Mouse (Mus musculus) retina, postnatal 1 day (tissue): ENCODE data around the gene Nlgn1.

Experiments used
- DNase-seq: peaks from one replicate; pipeline ENCODE4 v3.0.0-alpha.2; 2012

The Nlgn1 gene

DNA sequence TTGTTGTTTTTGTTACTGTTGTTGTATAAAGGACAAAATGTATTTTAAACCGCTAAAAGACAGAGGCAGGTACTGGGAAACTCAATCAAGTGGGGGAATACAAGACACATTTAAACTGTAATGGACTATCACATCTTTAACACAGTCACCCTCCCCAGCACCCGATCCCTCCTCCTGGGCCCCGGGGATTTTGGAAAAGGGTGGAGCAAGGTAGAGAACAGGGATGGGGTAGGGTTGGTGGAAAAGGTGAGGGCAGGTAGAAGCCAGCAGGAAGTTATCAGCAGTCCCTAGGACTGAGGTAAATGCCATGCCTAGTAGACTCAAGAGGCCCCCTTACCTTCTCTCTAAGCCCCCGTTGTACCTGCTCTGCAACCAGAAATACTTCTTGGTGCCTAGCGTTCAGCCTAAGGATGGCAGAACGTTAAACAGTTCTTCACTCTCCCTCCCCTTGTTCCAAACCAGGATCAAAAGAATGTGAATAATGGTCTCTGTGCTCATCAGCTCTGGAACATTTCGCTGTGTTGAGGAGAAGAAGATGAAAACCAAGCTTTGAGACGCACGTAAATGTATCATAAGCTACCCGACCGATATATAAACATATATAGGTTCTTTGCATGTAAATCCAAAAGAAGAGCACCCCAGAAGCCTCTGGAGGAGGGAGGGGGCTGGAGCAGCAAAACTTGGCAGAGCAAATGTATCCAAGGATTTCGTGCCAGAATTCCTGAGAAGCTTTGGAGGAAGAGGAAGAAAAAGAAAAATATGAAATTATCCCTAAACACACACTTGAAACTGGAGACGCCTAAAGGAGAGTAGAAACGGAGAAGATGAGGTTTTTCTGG, at the start of gene Nlgn1:
Gene Nlgn1 (minus strand): TSS at position 61 of the 839 bp plus-strand sequence.
- DNase-seq = peak; percentile 28

- no peak for DNase-seq
Observed at GRCm38 (mm10) chr3:26378272-26378671, 46.0 kb upstream of the Nlgn1 start.

DNA sequence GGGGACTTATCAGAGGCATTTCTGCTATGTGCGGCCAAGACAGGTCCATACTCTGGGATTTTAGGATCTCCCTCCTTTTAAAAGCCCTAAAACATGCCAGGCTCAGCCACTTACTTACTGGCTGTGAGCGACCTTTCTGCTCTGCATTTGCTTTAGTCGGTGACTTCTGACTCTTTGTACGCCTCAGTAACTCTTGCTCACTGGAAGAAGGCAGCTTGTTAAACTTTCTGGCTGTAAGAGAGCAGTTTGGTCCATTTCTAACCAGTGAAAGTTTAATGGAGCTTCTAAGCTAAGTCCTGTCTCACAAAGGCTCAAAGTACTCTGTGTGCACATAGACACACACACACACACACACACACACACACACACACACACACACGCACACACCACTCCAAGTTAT, 22.8 kb upstream of the Nlgn1 start:
- DNase-seq = peak; percentile 16

DNA sequence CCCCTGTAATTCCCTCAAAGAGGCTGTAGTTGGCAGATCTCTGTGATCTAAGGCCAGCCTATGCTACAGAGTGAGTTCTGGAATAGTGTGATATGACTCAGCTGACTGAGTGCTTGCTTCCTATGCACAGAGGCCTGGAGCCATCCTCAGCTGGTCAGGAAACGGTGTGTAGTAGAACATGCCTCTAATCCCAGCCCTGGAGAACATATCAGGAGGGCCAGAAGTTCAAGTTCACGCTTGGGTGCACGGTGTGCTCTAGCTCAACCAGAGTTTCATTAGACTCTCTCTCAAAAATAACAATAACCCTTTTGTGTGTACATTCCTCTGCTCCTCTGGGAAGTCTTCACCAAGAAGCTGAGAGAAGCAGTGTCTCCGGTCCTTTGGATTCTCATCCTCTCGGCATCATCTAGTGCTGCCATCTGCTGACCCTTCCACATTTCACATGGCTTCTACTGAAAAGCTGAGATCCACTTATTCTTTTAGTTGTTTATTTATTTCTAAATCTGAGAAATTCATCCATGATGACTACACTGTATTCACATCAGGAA, 22.3 kb upstream of the Nlgn1 start:
- DNase-seq = peak; percentile 79

- DNase-seq = no peak
Observed at GRCm38 (mm10) chr3:26337495-26337894, 5.2 kb upstream of the Nlgn1 start.

- DNase-seq = peak; percentile 84
Observed at GRCm38 (mm10) chr3:26333239-26333811, 1.1 kb upstream of the Nlgn1 start.

DNA sequence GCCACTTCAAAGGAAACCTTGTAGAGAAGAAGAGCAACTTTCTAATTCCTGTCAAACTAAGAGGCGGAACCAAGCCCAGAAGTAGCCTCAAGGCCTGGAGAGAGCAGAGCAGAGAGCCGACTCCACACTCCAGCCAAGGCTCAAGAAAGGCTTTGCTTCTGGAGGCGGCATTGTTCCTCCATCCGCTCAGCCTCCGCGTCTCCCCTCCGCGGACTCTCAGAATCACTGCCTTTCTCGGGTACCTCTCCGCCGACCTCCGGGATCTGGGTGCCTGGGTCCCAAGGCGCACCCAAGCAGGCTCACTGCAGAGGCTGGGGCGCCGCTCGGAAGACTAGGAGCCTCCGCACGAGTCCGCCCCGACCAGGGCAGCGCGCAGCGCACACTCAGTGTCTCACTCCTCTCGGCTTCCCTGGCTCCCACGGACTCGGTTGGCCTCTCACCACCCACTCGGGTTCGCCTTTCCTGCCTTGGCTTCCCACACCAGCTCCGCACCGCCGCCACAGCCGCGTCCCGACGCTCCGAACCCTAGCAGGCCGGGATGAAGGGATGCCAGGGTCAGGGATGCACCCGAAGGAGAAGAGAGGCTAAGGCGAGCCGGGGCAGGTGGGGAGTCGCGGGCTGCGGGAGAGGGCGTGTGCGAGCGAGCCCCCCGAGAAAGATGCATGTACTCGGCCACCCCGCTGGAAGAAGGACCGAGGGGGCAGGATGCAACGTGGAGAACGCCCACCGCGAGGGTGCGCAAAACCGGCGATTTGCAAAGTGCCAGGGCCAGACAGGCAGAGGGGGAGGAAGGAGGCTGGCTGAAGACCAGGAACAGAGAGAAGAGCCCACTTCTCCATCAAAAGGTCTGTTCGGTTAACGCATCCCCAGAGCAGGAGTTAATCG, 841 bp downstream of the Nlgn1 start:
- DNase-seq = peak; percentile 86

GRCm38 (mm10) chr3:26330863-26331176, 1.4 kb downstream of the Nlgn1 start:
- DNase-seq = no peak

DNA sequence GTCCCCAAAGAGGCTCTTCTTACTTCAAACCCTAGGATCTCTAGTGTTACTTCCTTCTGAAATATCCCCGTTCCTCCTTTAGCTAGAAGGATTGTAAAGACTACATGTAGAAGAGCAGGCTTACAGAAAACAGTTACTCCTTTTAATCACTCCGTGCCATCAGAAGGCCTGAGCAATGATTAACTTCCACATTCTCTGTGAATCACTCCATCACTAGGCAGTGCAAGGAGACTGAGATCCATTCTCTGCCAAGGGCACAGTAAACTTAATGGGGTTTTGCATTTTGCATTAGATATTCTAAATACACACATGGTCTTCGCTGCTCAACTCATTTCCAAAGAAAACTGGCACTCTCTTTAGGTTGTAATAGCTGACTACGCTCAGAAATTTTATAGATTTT, 2.2 kb downstream of the Nlgn1 start:
- no peak for DNase-seq

DNA sequence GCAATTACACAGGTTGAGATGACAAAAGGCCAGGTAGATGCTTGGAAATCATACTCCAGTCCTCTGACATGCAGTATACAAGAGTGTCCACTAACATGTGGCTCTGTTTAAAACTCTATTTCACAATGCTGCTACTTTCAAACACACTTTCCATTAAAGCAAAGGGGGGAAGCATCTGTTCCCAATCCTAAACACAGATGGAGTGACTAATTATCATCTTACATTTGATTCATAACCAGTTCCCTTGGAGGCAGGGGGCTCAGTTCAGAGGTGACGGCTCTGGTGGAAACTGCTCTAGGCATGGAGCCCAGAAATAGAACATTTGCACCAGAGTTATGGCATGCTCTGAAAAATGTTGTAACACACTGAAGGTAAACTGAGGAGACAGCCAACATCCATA, 7.8 kb downstream of the Nlgn1 start:
- no peak for DNase-seq

DNA sequence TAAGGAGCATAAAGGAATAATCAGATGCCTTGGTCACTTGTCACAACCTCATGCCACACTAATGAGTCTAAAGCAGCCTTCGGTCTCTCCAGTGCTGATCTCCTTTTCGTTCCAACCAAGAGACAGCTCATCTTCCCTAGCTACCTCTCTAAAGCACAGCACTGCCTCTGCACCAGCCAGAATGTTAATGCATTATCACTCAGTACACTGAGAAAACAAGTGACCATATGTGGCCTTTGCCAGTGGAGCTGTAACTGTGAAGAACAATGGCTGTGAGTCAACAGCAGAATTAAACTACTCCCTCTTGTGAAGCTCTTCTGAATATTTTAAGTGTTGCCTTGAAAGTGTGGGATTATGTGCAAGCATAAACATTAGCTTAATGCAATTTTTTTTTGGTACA, 14.9 kb downstream of the Nlgn1 start:
- no peak for DNase-seq

GRCm38 (mm10) chr3:26297869-26298268, 34.4 kb downstream of the Nlgn1 start:
- peak; percentile 56 for DNase-seq

GRCm38 (mm10) chr3:26270894-26271795, 61.1 kb downstream of the Nlgn1 start:
- peak; percentile 35 for DNase-seq

GRCm38 (mm10) chr3:26246564-26246963, 85.7 kb downstream of the Nlgn1 start:
- DNase-seq = no peak

- DNase-seq = peak; percentile 81
Observed at GRCm38 (mm10) chr3:26243274-26243673, 89.0 kb downstream of the Nlgn1 start.

DNA sequence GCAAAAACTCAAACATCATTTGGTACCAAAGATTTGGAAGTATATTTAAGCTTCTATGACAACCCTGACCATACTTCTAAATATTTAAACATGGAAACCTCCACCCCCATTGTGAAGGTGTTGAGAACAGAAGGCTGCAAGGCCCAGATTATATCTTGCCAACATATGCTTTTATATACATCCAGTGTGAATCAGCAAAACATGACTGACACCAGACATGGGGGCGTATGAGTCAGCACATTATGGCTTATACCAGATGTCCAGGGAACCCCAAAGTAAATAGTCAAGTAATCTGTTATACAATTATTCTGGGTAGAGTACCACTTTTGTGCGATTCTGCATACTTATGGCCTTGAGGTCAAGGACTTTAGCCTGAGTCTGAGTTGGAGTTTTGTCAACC, 102.3 kb downstream of the Nlgn1 start:
- DNase-seq = no peak

DNA sequence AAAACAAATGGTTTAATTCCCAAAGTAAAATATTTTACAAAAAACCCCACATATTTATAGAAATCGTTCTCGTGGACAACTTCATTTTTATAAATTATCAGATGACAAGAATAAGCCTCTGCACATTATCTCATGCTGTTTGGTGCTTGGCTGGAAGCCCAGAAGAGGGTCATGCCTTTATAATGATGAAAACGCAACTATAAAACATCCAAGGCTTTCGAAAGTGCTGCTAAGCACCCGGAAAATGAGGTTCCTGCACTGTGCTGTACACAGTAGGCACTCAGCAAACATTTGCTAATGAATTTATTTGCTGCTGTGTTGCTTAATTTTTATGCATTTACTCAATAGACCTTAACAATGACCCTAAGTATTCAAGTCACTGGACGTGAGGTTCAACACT, 103.4 kb downstream of the Nlgn1 start:
- peak; percentile 82 for DNase-seq

GRCm38 (mm10) chr3:26228172-26228781, 104.0 kb downstream of the Nlgn1 start:
- DNase-seq = peak; percentile 90

- DNase-seq = no peak
Observed at GRCm38 (mm10) chr3:26223500-26223899, 108.8 kb downstream of the Nlgn1 start.

DNA sequence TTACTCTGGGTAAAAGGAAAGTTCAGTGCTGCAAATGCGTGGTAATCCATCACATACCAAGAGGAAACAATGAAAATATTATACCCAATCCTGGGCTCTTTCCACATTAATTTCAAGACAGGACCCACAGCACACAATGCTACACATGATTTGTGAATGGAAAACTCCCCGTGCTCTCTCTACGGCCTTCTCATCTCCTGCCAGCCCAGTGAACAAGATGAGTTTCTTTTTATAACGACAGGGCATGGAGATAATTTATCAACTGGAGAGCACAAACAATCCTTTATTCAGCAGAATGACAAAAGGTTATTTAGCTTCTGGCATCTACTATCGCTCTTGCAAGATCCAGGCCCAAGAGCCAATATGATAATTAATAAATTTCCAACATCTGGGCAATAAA, 116.0 kb downstream of the Nlgn1 start:
- no peak for DNase-seq

GRCm38 (mm10) chr3:26202702-26203101, 129.6 kb downstream of the Nlgn1 start:
- no peak for DNase-seq

DNA sequence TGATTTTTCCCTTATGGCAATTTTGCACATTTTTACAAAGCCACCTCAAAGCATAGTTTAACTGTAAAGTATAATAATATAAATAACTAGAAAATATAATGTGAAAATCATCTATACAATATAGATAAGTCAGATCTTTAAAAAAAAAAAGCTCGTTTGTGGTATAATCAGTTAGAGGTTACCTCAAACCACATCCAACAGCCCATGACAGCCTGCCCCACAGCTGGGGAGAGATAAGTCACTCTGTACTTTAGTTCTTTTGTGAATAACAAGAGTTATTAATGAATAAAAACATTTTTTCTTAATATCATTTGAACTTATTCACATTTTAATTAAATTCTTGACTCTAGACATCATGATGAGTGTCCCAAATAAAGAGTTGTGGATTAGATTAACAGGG, 130.8 kb downstream of the Nlgn1 start:
- no peak for DNase-seq
